Mouse (Mus musculus) olfactory bulb, adult 2 months (tissue): Measurements from ENCODE around the gene Kcnj9.

Experiments
- CTCF ChIP-seq: fragments of 200-500 bp; IDR thresholded peaks from 2 replicates; pipeline ENCODE4 v1.5.1; 2012; ENCODE audit warnings: low read depth, mild to moderate bottlenecking, low read length, moderate library complexity; ENCODE audit not compliant: insufficient read depth
- POLR2A ChIP-seq: fragments of 200-500 bp; IDR thresholded peaks from 2 replicates; pipeline ENCODE4 v1.6.1; 2012; ENCODE audit warnings: mild to moderate bottlenecking, low read depth, low read length, moderate library complexity; ENCODE audit not compliant: insufficient read depth

- TF ChIP-seq POLR2A (no peak), CTCF (no peak)
These were observed 4.4 kb upstream of the Kcnj9 start for GRCm38 (mm10) chr1:172333512-172333911.
